Mouse (Mus musculus) adrenal gland, postnatal 36 days (tissue): ENCODE data around the gene Ksr2. TPM values are rescaled to one million over a fixed set of nuclear protein-coding genes. Genes with fewer than 3 reads are reported as not detected.

Experiments
- DNase-seq, 2 experiments: peaks; one replicate each; pipeline ENCODE4 v3.0.0; 2021; ENCODE audit warnings: mixed read lengths in 1 of 2
- total RNA-seq, 2 experiments: library from RNA; stranded (reverse); gene quantifications; 2 replicates each; pipeline ENCODE4 v1.2.3; 2021

Gene Ksr2
- total RNA-seq, 2 experiments from 2014 or later, result 2.5 to 3.9 TPM

DNA sequence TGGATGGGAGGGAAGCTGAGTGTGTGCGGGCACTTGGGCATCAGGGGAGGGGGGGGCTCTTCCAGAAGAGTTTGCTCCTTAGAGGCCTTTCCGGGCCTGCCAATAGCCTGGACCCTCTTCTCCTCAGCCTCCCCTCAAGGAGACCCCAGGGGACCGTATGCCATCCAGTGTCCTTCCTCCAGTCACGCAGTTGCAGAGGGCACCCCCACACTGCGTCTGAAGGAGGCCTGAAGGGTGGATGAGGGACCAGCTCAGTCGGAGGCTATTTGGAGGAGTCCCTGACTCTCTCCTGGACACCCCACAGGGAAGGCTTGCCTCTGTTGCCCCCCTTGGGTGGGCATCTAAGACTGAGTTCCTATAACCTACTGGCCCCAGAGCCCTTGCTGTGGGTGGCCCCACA lies 367.4 kb downstream of the Ksr2 start:
- no peak for DNase-seq

GRCm38 (mm10) chr5:117790071-117790470 lies 376.3 kb downstream of the Ksr2 start:
- DNase-seq, result no peak

DNA sequence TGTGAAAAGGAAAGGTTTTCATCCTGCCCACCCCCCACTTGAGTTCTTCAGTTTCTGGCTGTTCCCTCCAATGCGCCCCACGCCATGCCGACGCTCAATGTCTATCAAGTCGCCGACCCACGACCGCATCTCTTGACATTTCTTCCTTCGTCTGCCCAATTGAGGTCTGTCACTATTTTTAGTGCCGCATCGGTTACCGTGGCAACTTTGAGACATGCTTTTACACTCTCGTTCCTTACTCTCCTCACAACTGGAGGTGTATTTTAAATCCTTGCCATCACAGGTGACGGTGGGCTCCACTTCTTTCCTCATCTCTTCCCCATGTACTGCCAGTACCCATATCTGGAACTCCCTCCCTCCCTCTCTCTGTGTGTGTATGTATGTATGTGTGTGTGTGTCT lies 378.1 kb downstream of the Ksr2 start:
- DNase-seq, result no peak

- DNase-seq, result no peak
Observed at GRCm38 (mm10) chr5:117800849-117801248, 387.0 kb downstream of the Ksr2 start.

GRCm38 (mm10) chr5:117802071-117802521 lies 388.3 kb downstream of the Ksr2 start:
- no peak for DNase-seq

GRCm38 (mm10) chr5:117803551-117803950 lies 389.8 kb downstream of the Ksr2 start:
- DNase-seq, result no peak

GRCm38 (mm10) chr5:117810930-117811329 lies 397.1 kb downstream of the Ksr2 start:
- no peak for DNase-seq

DNA sequence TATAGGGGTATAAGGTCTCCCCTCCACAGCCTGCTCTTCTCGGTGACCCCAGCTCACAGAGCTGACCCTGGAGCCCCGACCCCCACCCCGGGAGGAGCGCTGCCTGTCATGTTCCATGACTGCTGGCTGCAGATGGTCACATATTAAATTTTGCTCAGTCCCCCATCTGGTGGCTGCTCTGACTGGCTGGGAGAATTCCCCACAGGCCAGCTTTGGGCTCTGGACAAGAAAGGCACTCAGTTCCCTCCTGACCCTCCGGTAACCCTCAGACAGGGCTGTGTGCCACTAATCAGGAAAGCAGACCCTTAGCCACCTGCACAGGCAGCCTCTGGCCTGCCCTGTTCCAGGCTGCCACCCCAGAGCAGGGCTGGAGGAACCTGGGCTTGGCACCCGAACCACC lies 405.0 kb downstream of the Ksr2 start:
- no peak for DNase-seq

GRCm38 (mm10) chr5:117820445-117820844 lies 406.6 kb downstream of the Ksr2 start:
- DNase-seq, result no peak

DNA sequence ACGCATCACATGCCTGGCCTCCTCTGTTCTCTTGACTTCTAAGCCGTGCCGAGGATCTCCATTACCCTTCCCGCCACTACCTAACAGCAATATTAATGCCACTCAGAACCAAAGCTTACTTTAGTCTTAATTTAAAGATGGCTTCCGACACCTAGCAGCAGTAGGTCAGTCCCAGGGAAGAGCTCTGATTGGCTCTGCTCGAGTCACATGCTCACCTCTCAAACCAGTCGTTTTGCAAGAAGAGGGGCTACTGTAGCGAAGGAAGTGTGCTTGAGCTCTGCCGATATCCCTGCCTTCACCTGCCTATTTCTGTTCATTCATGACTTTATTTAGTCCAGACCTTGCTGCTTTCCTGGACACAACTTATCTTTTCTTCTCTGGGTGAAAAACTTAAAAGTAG lies 410.0 kb downstream of the Ksr2 start:
- DNase-seq, result no peak

GRCm38 (mm10) chr5:117824486-117824885 lies 410.7 kb downstream of the Ksr2 start:
- no peak for DNase-seq

Other genes starting within 250 kb of the Ksr2 start
- 1,000 to 10,000 TPM; 1,300 to 1,490 TPM for gene Pebp1, start 126.4 kb upstream of the Ksr2 start, total RNA-seq
- gene Vsig10, start 94.9 kb upstream of the Ksr2 start, total RNA-seq, result 10 to 100 TPM; 16.3 to 23.0 TPM
- gene Wsb2, start 56.7 kb upstream of the Ksr2 start, total RNA-seq, result 100 to 1,000 TPM; 134 to 135 TPM
- 1 to 10 TPM; 7.5 to 8.7 TPM for gene Rfc5, start 25.0 kb upstream of the Ksr2 start, total RNA-seq